Mouse (Mus musculus) liver, embryonic 16.5 days (tissue): ENCODE data around the gene Kazn. TPM values are rescaled to one million over a fixed set of nuclear protein-coding genes. Genes with fewer than 3 reads are reported as not detected.

Experiments used
- polyA plus RNA-seq: library from polyadenylated mRNA; unstranded; fragments of >200 nt; fragmentation: Nextera tagmentation; extraction: Ambion mirVana; gene quantifications from 2 replicates; pipeline ENCODE4 v1.2.1, GENCODE M21; 2015

Gene Kazn
- polyA plus RNA-seq, 1 experiment from 2014 or later, result 0.37 TPM

Other genes with a start within 250 kb of the Kazn start
- 0.02 TPM in 1 of 2 replicates, not detected in the other for gene Fhad1, start 224.3 kb downstream of the Kazn start, polyA plus RNA-seq
- 15.7 and 18.6 TPM in 2 replicates for gene Tmem51, start 155.1 kb downstream of the Kazn start, polyA plus RNA-seq